Mouse (Mus musculus) NIH3T3 (cell line): ENCODE measurements around the gene Fam186b.
A peak's percentile ranks its signal among the peaks of the same experiment; 100 is the strongest.

ENCODE experiments used
- DNase-seq: peaks from one replicate; pipeline ENCODE4 v3.0.0-alpha.2; 2012; ENCODE audit warnings: low read depth

The Fam186b gene

GRCm38 (mm10) chr15:99319411-99319871, 23.8 kb upstream of the Fam186b start:
- DNase-seq, result no peak

GRCm38 (mm10) chr15:99318861-99319410, 23.2 kb upstream of the Fam186b start:
- DNase-seq, result no peak

GRCm38 (mm10) chr15:99318071-99318470, 22.4 kb upstream of the Fam186b start:
- no peak for DNase-seq

GRCm38 (mm10) chr15:99317267-99317651, 21.6 kb upstream of the Fam186b start:
- peak; percentile 36 for DNase-seq

- DNase-seq, result peak; percentile 93
Observed at GRCm38 (mm10) chr15:99316314-99317266, 20.9 kb upstream of the Fam186b start.

GRCm38 (mm10) chr15:99314891-99315290, 19.2 kb upstream of the Fam186b start:
- DNase-seq, result no peak

- DNase-seq, result no peak
Observed at GRCm38 (mm10) chr15:99310617-99311016, 14.9 kb upstream of the Fam186b start.

GRCm38 (mm10) chr15:99309549-99309948, 13.9 kb upstream of the Fam186b start:
- no peak for DNase-seq

GRCm38 (mm10) chr15:99307476-99307875, 11.8 kb upstream of the Fam186b start:
- no peak for DNase-seq

GRCm38 (mm10) chr15:99296213-99296612, 525 bp upstream of the Fam186b start:
- no peak for DNase-seq

- DNase-seq, result peak; percentile 91
Observed at GRCm38 (mm10) chr15:99294813-99295374, 794 bp downstream of the Fam186b start, which contains the start of gene Prpf40b. Gene Prpf40b, plus strand, starts transcription at chr15:99295087.

- peak; percentile 11 for DNase-seq
Observed at GRCm38 (mm10) chr15:99294287-99294686, 1.4 kb downstream of the Fam186b start.

- no peak for DNase-seq
Observed at GRCm38 (mm10) chr15:99290586-99290985, 5.1 kb downstream of the Fam186b start.

- no peak for DNase-seq
Observed at GRCm38 (mm10) chr15:99285189-99285535, 10.5 kb downstream of the Fam186b start.

- DNase-seq, result peak; percentile 66
Observed at GRCm38 (mm10) chr15:99284527-99285188, 11.0 kb downstream of the Fam186b start.

- no peak for DNase-seq
Observed at GRCm38 (mm10) chr15:99283456-99283855, 12.2 kb downstream of the Fam186b start.

GRCm38 (mm10) chr15:99278271-99278670, 17.4 kb downstream of the Fam186b start:
- DNase-seq, result peak; percentile 20

- DNase-seq, result no peak
Observed at GRCm38 (mm10) chr15:99276095-99276494, 19.6 kb downstream of the Fam186b start.

GRCm38 (mm10) chr15:99265679-99266078, 30.0 kb downstream of the Fam186b start:
- peak; percentile 91 for DNase-seq

- no peak for DNase-seq
Observed at GRCm38 (mm10) chr15:99264363-99264762, 31.3 kb downstream of the Fam186b start.

- DNase-seq, result no peak
Observed at GRCm38 (mm10) chr15:99262702-99263101, 33.0 kb downstream of the Fam186b start.

- DNase-seq, result peak; percentile 93
Observed at GRCm38 (mm10) chr15:99259730-99260252, 35.9 kb downstream of the Fam186b start.
